Mouse (Mus musculus) midbrain, embryonic 11.5 days (tissue): ENCODE data around the gene Foxg1. TPM values are rescaled to one million over a fixed set of nuclear protein-coding genes. Genes with fewer than 3 reads are reported as not detected.

ENCODE experiments used
- ATAC-seq: fragments of 200-750 bp; cut with Nextera tagmentation; 2 replicates; pipeline ENCODE4 v1.8.0; 2017; ENCODE audit warnings: moderate TSS enrichment, moderate library complexity; ENCODE audit not compliant: low FRiP score
- DNase-seq: peaks from one replicate; pipeline ENCODE4 v3.0.0; 2015; ENCODE audit warnings: low spot score; ENCODE audit errors: missing footprints
- H3K27ac ChIP-seq: fragments of 300-500 bp; sonication (generic); 2 replicates; pipeline ENCODE4 v1.5.1; 2014; ENCODE audit warnings: low read depth, low read length
- H3K27me3 ChIP-seq: fragments of 300-500 bp; sonication (generic); 2 replicates; pipeline ENCODE4 v1.6.1; 2014; ENCODE audit warnings: mild to moderate bottlenecking, low read length, moderate library complexity, mixed read lengths; ENCODE audit not compliant: control insufficient read depth, insufficient read depth
- H3K36me3 ChIP-seq: fragments of 300-500 bp; sonication (generic); 2 replicates; pipeline ENCODE4 v1.6.1; 2014; ENCODE audit warnings: mild to moderate bottlenecking, low read length, moderate library complexity, mixed read lengths; ENCODE audit not compliant: control insufficient read depth, insufficient read depth
- H3K4me1 ChIP-seq: fragments of 300-500 bp; sonication (generic); 2 replicates; pipeline ENCODE4 v1.6.1; 2014; ENCODE audit warnings: low read length; ENCODE audit not compliant: control insufficient read depth, insufficient read depth
- H3K4me2 ChIP-seq: fragments of 300-500 bp; sonication (generic); 2 replicates; pipeline ENCODE4 v1.6.1; 2014; ENCODE audit warnings: mild to moderate bottlenecking, moderate library complexity
- H3K4me3 ChIP-seq: fragments of 300-500 bp; sonication (generic); 2 replicates; pipeline ENCODE4 v1.5.1; 2014; ENCODE audit warnings: low read depth, low read length
- H3K9ac ChIP-seq: fragments of 300-500 bp; sonication (generic); 2 replicates; pipeline ENCODE4 v1.6.1; 2014; ENCODE audit warnings: low read length
- H3K9me3 ChIP-seq: fragments of 300-500 bp; sonication (generic); 2 replicates; pipeline ENCODE4 v1.6.1; 2016; ENCODE audit warnings: low read length; ENCODE audit not compliant: control insufficient read depth
- WGBS: fragments of 180-500 bp; shearing (Covaris S2); extraction: QIAGEN DNeasy Blood & Tissue Kit; methylation state at CpG from one replicate; pipeline ENCODE4 v1.1.7; 2014; 5-methylcytosine and 5-hydroxymethylcytosine counted together
- polyA plus RNA-seq: library from polyadenylated mRNA; unstranded; fragments of >200 nt; fragmentation: Nextera tagmentation; extraction: Ambion mirVana; gene quantifications from 2 replicates; pipeline ENCODE4 v1.2.1, GENCODE M21; 2014

Foxg1 gene
- polyA plus RNA-seq, 1 experiment from 2014 or later: 0.92 TPM

GRCm38 (mm10) chr12:49398163-49398540 lies 15.7 kb downstream of the Foxg1 start:
- Histone ChIP-seq H3K4me3 (no peak overlapping the region), H3K27me3 (peaks cover 74% of the 10 kb centered on the region), H3K9me3 (no peaks in the 10 kb centered on the region), H3K4me2 (no peak overlapping the region), H3K4me1 (peaks cover 5% of the 10 kb centered on the region; the same call in 1 of the 2 replicates), H3K27ac (no peak overlapping the region), H3K36me3 (no peaks in the 10 kb centered on the region), H3K9ac (no peak overlapping the region)
- ATAC-seq: no peak
- peak; percentile 86 for DNase-seq

DNA sequence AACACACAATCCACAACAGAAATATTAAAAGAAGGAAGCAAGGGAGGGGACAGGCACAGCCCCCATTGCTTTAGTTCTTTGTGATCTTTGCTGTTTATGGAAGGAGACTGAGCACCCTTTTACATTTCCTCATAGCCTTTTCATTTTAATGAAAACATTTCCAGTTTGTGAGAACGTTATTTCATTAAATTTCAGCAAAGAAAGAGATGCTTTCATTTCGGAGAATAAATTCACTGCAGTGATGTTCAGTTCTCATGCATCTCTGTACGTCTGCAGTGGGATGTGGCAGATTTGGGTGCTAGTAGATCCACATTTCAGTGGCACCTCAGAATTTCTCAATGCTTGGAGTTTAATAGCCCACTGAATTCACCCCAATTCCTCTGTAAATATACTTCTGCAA lies 16.2 kb downstream of the Foxg1 start:
- peak; percentile 93 for DNase-seq
- 10% methylated on average over 3 of the region's 3 CpGs for WGBS
- Histone ChIP-seq H3K27me3 (peaks cover 76% of the 10 kb centered on the region), H3K9ac (no peak overlapping the region), H3K27ac (no peak overlapping the region), H3K4me1 (peaks cover 5% of the 10 kb centered on the region; the same call in 1 of the 2 replicates), H3K4me3 (no peak overlapping the region), H3K4me2 (no peak overlapping the region), H3K36me3 (no peaks in the 10 kb centered on the region), H3K9me3 (no peaks in the 10 kb centered on the region)
- ATAC-seq: no peak

DNA sequence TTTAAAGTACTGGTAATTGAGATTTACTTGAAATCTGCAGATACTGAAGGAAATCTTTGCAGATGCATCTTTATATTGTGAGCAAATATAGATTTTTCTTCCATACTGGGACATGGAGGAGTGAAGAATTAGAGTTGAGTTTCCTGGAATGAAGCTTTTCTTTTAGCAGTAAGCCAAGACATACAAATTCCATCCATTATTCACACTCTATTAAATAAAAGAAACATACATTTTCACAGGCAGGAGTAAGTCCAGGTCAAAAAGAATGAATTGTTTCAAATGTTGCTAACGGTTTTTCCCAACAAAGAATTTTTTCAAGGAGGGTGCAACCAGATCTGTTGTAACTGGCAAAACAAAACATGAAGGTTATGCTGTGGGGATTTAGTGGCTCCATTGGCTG lies 17.2 kb downstream of the Foxg1 start:
- peaks cover 5% of the 10 kb centered on the region; the same call in 1 of the 2 replicates for H3K4me1 ChIP-seq
- no peaks in the 10 kb centered on the region for H3K9me3 ChIP-seq
- ATAC-seq: no peak
- no peak overlapping the region for H3K27ac ChIP-seq
- H3K36me3 ChIP-seq: no peaks in the 10 kb centered on the region
- peaks cover 71% of the 10 kb centered on the region for H3K27me3 ChIP-seq
- no peak overlapping the region for H3K9ac ChIP-seq
- WGBS: 9% methylated on average over 1 of the region's 1 CpGs
- H3K4me3 ChIP-seq: no peak overlapping the region
- H3K4me2 ChIP-seq: no peak overlapping the region
- peak; percentile 86 for DNase-seq

DNA sequence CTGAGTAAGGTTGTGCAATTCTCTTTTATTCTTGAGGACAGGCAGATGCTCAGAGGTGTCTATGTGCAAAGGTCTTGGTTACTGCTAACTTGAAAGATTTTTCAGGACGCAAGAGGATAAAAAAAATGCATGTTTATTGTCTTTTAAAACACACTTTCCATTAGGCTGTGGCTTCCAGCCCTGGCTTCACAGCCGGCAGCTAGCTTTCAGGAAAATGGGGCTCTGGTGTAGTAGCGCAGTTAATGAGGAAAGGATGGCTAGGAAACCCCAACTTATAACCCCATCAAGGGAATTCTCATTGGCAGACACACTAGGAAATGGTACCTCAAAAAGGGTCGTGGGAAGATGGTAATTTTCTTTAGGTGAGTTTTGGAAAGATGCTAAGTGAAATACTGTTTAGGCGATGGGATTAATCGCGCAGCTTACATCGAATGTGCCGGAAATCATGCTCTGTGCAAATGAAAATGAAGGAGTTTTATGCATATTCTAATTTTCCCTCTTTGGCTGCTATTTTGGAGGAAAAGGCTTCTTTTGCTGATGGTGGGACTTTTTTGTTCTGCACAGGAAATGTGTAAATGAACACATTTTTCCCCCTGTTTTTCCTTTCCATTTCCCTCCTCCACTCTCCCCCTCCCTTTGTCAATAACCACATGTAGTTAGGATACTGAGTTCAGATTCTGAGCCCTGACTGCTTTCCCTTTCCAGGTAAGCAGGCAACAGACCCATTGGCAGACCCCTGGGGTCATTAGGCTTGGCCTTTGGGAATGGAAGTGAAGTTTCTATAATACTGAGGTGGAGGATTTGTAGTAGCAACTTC lies 17.8 kb downstream of the Foxg1 start:
- Histone ChIP-seq H3K27ac (no peak overlapping the region), H3K9me3 (no peaks in the 10 kb centered on the region), H3K9ac (no peak overlapping the region), H3K4me2 (peak overlapping the region; percentile 91), H3K4me3 (no peak overlapping the region), H3K27me3 (peaks cover 65% of the 10 kb centered on the region), H3K36me3 (no peaks in the 10 kb centered on the region), H3K4me1 (peaks cover 5% of the 10 kb centered on the region; the same call in 1 of the 2 replicates)
- ATAC-seq (0 out of 2 replicates have a peak, but pooled peaks have one; percentile 9), DNase-seq (peak; percentile 92)
- under 1% methylated on average over 9 of the region's 9 CpGs for WGBS

DNA sequence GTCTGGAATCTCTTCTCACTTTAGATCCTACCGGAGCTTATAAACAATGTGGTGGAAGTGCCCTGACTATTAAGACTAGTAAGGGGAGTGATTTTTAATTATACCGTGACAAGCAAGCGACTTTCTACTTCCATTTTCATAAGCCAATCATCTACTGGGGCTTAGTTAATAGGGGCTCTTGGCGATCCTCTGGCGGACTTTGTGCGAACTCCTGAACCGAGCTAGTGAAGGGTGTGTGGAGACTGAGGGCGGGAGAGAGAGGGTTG lies 18.3 kb downstream of the Foxg1 start:
- Histone ChIP-seq H3K4me2 (peak overlapping the region; percentile 91), H3K9me3 (no peaks in the 10 kb centered on the region), H3K27me3 (peaks cover 62% of the 10 kb centered on the region), H3K4me1 (peaks cover 5% of the 10 kb centered on the region; the same call in 1 of the 2 replicates), H3K4me3 (peak overlapping the region; percentile 43), H3K9ac (peak overlapping the region; percentile 64), H3K36me3 (no peaks in the 10 kb centered on the region), H3K27ac (no peak overlapping the region)
- DNase-seq (peak; percentile 95), ATAC-seq (peak; percentile 89)
- WGBS: under 1% methylated on average over 8 of the region's 8 CpGs

DNA sequence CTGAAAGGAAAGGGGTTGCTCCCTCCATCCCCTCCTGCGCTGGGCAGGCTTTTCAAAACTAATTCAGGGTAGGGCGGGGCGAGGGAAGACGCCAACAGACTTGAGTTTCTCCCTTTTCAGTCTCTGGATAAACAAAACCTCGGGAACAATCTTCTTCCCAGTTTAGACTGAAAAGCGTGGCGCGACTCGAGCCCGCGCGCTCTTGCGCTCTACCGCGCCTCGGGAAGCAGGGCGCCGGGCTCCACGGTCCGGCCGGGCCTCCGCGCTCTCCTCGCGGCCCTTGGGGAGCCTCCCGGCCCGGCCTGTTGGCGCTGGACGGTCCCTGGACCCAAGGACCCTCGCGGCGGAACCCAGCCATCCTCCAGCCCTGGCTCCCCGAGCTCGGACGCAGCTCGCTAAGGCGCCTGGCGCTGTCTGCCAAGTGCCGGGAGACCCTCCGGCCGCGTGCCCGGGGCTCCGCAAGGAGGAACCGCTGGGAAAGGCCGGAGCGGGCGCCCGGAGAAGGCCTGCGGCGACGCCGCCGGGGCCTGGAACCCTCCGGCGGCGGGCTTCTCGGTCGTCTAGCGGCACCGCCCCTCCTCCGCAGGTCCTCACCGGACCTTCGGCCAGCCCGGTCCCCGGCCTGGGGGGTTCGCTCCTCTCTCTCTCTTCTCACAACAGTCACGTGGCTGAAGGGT lies 18.8 kb downstream of the Foxg1 start:
- Histone ChIP-seq H3K4me2 (peak overlapping the region; percentile 91), H3K4me3 (peak overlapping the region; percentile 43), H3K27me3 (peaks cover 58% of the 10 kb centered on the region), H3K36me3 (no peaks in the 10 kb centered on the region), H3K27ac (no peak overlapping the region), H3K9ac (peak overlapping the region; percentile 64), H3K4me1 (peaks cover 5% of the 10 kb centered on the region; the same call in 1 of the 2 replicates), H3K9me3 (no peaks in the 10 kb centered on the region)
- DNase-seq (peak; percentile 96), ATAC-seq (peak; percentile 90)
- under 1% methylated on average over 68 of the region's 68 CpGs for WGBS

DNA sequence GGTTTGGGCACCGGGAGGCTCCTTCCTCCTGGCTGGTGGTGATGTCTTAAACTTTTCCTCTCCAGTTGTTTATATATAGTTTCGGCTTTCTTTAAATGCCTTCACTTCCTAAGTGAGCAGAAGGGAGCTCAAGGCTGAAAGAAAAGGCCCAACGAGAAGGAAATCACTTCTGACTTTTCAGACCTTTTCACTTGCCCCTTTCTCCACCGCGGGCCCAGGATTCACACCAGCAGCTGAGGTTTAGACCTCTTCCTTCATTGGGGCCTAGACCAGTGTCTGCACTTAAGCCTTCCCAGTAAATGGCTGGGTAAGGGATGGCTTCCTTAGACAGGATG lies 19.3 kb downstream of the Foxg1 start:
- peaks cover 56% of the 10 kb centered on the region for H3K27me3 ChIP-seq
- under 1% methylated on average over 5 of the region's 5 CpGs for WGBS

DNA sequence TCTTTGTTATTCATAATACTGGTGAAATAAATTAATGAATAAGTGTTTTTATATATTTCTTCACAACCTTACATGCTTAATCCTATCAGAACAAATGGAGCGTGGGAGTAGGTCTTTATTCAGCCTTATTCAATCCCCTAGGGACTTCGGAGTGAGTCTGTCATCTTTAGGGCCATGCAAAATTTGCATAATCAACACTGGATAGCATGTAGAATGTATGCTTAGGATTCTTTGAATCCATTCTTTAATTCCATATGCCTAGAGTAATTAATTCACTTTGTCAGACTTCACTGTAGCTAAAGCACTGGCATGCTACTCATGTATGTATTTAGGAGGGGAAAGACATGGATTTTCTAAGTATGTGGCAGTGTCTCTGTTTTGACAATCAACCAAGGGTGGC lies 27.4 kb downstream of the Foxg1 start:
- H3K9me3 ChIP-seq: no peaks in the 10 kb centered on the region
- H3K36me3 ChIP-seq: no peaks in the 10 kb centered on the region
- no peaks in the 10 kb centered on the region for H3K4me1 ChIP-seq
- DNase-seq (no peak), ATAC-seq (peak; percentile 76)
- no peak overlapping the region for H3K4me3 ChIP-seq
- no peak overlapping the region for H3K27ac ChIP-seq
- no peaks in the 10 kb centered on the region; the same call in 1 of the 2 replicates for H3K27me3 ChIP-seq
- H3K9ac ChIP-seq: no peak overlapping the region
- no peak overlapping the region for H3K4me2 ChIP-seq
- WGBS: 35% methylated on average over 2 of the region's 2 CpGs

More for the DNA sequence above, 19.3 kb downstream of the Foxg1 start:
- ATAC-seq (no peak), DNase-seq (peak; percentile 96)
- Histone ChIP-seq H3K36me3 (no peaks in the 10 kb centered on the region), H3K4me1 (peaks cover 5% of the 10 kb centered on the region; the same call in 1 of the 2 replicates), H3K9me3 (no peaks in the 10 kb centered on the region), H3K27ac (no peak overlapping the region), H3K9ac (peak overlapping the region; percentile 64), H3K4me2 (peak overlapping the region; percentile 91), H3K4me3 (peak overlapping the region; percentile 43)

DNA sequence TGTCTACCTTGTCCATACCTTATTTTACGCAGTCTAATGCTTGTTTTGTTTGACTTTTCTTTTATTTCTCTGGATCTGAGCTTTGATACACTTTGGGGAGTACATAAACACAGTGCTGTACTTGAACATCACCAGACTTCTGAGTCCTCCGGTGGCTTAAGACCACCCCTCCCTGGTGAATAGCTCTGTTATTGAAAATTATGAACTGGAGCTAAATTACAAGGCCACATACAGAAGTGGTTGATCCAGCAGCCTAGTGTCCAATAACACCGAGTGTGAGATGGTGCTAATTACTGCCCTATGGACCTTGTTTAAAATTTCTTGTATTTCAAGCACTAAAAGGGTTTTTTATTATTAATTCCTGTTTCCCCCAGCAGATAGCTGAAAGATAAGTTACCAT lies 35.5 kb downstream of the Foxg1 start:
- Histone ChIP-seq H3K27ac (no peak overlapping the region), H3K9me3 (no peaks in the 10 kb centered on the region), H3K36me3 (no peaks in the 10 kb centered on the region), H3K4me2 (no peak overlapping the region), H3K27me3 (no peaks in the 10 kb centered on the region), H3K9ac (no peak overlapping the region), H3K4me3 (no peak overlapping the region), H3K4me1 (no peaks in the 10 kb centered on the region)
- WGBS: 83% methylated on average over 3 of the region's 3 CpGs
- no peak for ATAC-seq
- peak; percentile 47 for DNase-seq
